Mouse (Mus musculus) neural tube, embryonic 13.5 days (tissue): ENCODE measurements around the gene App. TPM values are rescaled to one million over a fixed set of nuclear protein-coding genes. Genes with fewer than 3 reads are reported as not detected.

Experiments
- ATAC-seq: fragments of 200-750 bp; cut with Nextera tagmentation; 2 replicates; pipeline ENCODE4 v1.8.0; 2017; ENCODE audit warnings: low read depth, mild to moderate bottlenecking, moderate TSS enrichment, moderate library complexity
- H3K27ac ChIP-seq: fragments of 300-500 bp; sonication (generic); replicated peaks from 2 replicates; pipeline ENCODE4 v1.5.1; 2015; ENCODE audit warnings: moderate library complexity, mild to moderate bottlenecking, inconsistent platforms
- H3K27me3 ChIP-seq: fragments of 300-500 bp; sonication (generic); 2 replicates; pipeline ENCODE4 v1.6.1; 2015; ENCODE audit warnings: mild to moderate bottlenecking, inconsistent platforms
- H3K36me3 ChIP-seq: fragments of 300-500 bp; sonication (generic); 2 replicates; pipeline ENCODE4 v1.6.1; 2015; ENCODE audit warnings: mild to moderate bottlenecking, inconsistent platforms
- H3K4me1 ChIP-seq: fragments of 300-500 bp; sonication (generic); replicated peaks from 2 replicates; pipeline ENCODE4 v1.6.1; 2015; ENCODE audit warnings: inconsistent platforms
- H3K4me2 ChIP-seq: fragments of 300-500 bp; sonication (generic); 2 replicates; pipeline ENCODE4 v1.6.1; 2015; ENCODE audit warnings: inconsistent platforms, mild to moderate bottlenecking, moderate library complexity
- H3K4me3 ChIP-seq: fragments of 300-500 bp; sonication (generic); 2 replicates; pipeline ENCODE4 v1.5.1; 2015; ENCODE audit warnings: mild to moderate bottlenecking, inconsistent platforms
- H3K9ac ChIP-seq: fragments of 300-500 bp; sonication (generic); 2 replicates; pipeline ENCODE4 v1.6.1; 2015; ENCODE audit warnings: moderate library complexity, mild to moderate bottlenecking, inconsistent platforms
- H3K9me3 ChIP-seq: fragments of 300-500 bp; sonication (generic); 2 replicates; pipeline ENCODE4 v1.6.1; 2016; ENCODE audit warnings: inconsistent platforms
- WGBS: fragments of 180-500 bp; shearing (Covaris S2); methylation state at CpG from one replicate; pipeline ENCODE4 v1.1.7; 2015; 5-methylcytosine and 5-hydroxymethylcytosine counted together
- polyA plus RNA-seq: library from polyadenylated mRNA; unstranded; fragments of >200 nt; fragmentation: Nextera tagmentation; extraction: Ambion mirVana; gene quantifications from 2 replicates; pipeline ENCODE4 v1.2.1, GENCODE M21; 2015

Gene App
- polyA plus RNA-seq, 1 experiment from 2014 or later: 388 TPM

- 87% methylated on average over 2 of the region's 2 CpGs for WGBS
- ATAC-seq: peak; percentile 48; the same call in 1 of the 2 replicates
- Histone ChIP-seq H3K27ac (0 out of 2 replicates have a peak overlapping the region, but pooled peaks have one; percentile 18), H3K27me3 (no peaks in the 10 kb centered on the region), H3K4me3 (no peak overlapping the region), H3K9me3 (no peaks in the 10 kb centered on the region), H3K4me1 (peaks cover 10% of the 10 kb centered on the region), H3K4me2 (no peak overlapping the region), H3K36me3 (peaks cover 69% of the 10 kb centered on the region), H3K9ac (no peak overlapping the region)
Observed at GRCm38 (mm10) chr16:84956690-84957089, 216.9 kb downstream of the App start.

GRCm38 (mm10) chr16:84955840-84956239 lies 217.7 kb downstream of the App start:
- 61% methylated on average over 1 of the region's 1 CpGs for WGBS
- Histone ChIP-seq H3K36me3 (peaks cover 63% of the 10 kb centered on the region), H3K4me3 (no peak overlapping the region)

DNA sequence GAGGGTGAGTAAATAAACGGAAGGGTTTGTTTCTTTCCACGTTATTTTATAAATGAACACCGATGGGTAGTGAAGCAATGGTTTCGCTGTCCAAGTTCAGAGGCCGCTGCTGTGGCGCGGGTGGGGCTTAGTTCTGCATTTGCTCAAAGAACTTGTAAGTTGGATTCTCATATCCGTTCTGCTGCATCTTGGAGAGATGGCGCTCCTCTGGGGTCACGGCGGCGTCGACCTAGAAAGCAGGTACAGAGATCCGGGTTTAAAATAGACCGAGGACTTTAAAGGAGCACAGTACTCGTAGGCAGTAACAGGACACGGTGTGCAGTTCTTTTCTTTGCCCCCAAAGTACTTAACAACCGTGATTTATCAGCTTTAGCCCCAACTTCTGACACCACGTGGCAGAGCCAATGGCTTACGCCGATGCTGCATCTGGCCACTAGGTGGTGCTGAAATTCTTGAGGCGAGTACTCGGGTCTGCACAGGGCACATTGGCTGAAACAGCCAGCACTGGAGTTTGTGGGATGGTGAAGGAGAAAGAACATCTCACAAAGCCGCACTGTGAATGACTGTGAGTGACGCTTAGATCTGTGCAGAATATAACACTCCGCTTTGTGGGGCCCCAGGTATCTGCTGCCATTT lies 218.2 kb downstream of the App start:
- WGBS: 33% methylated on average over 26 of the region's 26 CpGs
- Histone ChIP-seq H3K36me3 (peaks cover 58% of the 10 kb centered on the region), H3K4me1 (peaks cover 10% of the 10 kb centered on the region), H3K4me3 (no peak overlapping the region), H3K4me2 (no peak overlapping the region), H3K27me3 (no peaks in the 10 kb centered on the region), H3K9ac (no peak overlapping the region), H3K9me3 (peaks cover 3% of the 10 kb centered on the region; the same call in 1 of the 2 replicates), H3K27ac (no peak overlapping the region)
- ATAC-seq: peak; percentile 92

More at GRCm38 (mm10) chr16:84955840-84956239, 217.7 kb downstream of the App start:
- H3K27me3 ChIP-seq: no peaks in the 10 kb centered on the region
- H3K9me3 ChIP-seq: peaks cover 3% of the 10 kb centered on the region; the same call in 1 of the 2 replicates
- H3K4me2 ChIP-seq: no peak overlapping the region
- H3K27ac ChIP-seq: no peak overlapping the region
- H3K9ac ChIP-seq: no peak overlapping the region
- ATAC-seq: peak; percentile 24; the same call in 1 of the 2 replicates
- peaks cover 10% of the 10 kb centered on the region for H3K4me1 ChIP-seq

DNA sequence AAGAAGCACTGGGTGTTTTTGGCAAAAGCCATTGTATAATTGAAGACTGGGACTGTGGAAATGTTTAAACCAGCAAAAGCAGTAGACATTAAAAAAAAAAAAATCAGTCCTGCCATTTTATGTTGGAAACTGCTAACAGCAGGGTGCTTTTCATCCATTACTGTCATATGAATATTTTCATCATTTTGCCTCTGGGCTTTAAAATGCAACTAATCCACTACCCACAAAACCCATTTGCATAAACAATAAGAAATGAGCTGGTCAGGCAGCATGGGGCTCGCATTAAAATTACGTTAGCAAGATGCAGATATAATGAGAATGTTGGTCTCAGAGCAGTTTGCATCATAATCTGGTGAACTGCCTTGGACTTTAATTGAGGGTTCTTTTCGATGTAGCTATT lies 242.5 kb downstream of the App start:
- 51% methylated on average over 3 of the region's 3 CpGs for WGBS
- no peaks in the 10 kb centered on the region for H3K27me3 ChIP-seq
- H3K36me3 ChIP-seq: no peaks in the 10 kb centered on the region
- no peak overlapping the region for H3K9ac ChIP-seq
- H3K4me1 ChIP-seq: peaks cover 3% of the 10 kb centered on the region
- H3K9me3 ChIP-seq: no peaks in the 10 kb centered on the region
- ATAC-seq: no peak
- no peak overlapping the region for H3K4me3 ChIP-seq
- no peak overlapping the region for H3K4me2 ChIP-seq
- H3K27ac ChIP-seq: peak overlapping the region; percentile 74

GRCm38 (mm10) chr16:84927827-84928226 lies 245.7 kb downstream of the App start:
- Histone ChIP-seq H3K9me3 (no peaks in the 10 kb centered on the region), H3K9ac (no peak overlapping the region), H3K36me3 (no peaks in the 10 kb centered on the region), H3K27me3 (no peaks in the 10 kb centered on the region), H3K4me2 (no peak overlapping the region), H3K27ac (no peak overlapping the region), H3K4me3 (no peak overlapping the region), H3K4me1 (peaks cover 3% of the 10 kb centered on the region)
- no peak for ATAC-seq
- WGBS: 98% methylated on average over 1 of the region's 1 CpGs

DNA sequence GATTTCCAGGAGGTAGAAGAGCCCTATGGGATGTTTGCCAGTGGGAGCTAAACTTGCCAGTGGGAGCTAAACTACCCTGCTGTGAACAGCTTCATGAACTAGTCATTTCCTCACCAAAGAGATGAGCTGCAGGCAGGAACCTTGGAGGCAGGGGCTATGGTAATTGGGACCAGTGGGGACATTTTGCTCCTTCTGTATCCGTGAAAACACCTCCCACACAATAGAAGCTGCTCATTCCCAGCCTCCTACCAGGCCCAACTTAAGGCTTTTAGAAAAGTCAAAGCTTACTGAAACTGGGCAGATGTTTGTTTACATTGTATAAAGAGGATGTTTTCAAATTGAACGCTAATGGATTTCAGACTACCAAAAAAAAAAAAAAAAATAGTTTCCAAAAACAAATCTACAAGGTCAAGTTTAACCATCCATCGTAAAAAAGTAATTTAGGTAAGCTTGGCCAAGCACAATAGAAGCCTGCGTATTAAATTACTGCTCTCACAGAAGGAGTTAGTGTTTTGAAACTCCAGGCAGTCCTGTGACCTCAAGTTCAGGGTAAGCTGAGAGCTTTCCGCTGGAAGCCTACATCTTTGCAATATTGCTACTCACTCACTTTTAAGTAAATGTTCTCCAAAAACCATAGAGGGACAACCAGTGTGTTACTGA lies 253.8 kb downstream of the App start:
- Histone ChIP-seq H3K36me3 (no peaks in the 10 kb centered on the region), H3K27me3 (no peaks in the 10 kb centered on the region), H3K4me2 (no peak overlapping the region), H3K4me3 (no peak overlapping the region), H3K9me3 (no peaks in the 10 kb centered on the region), H3K27ac (0 out of 2 replicates have a peak overlapping the region, but pooled peaks have one; percentile 33), H3K4me1 (peaks cover 11% of the 10 kb centered on the region; the same call in 1 of the 2 replicates), H3K9ac (no peak overlapping the region)
- no peak for ATAC-seq
- WGBS: 47% methylated on average over 5 of the region's 5 CpGs

DNA sequence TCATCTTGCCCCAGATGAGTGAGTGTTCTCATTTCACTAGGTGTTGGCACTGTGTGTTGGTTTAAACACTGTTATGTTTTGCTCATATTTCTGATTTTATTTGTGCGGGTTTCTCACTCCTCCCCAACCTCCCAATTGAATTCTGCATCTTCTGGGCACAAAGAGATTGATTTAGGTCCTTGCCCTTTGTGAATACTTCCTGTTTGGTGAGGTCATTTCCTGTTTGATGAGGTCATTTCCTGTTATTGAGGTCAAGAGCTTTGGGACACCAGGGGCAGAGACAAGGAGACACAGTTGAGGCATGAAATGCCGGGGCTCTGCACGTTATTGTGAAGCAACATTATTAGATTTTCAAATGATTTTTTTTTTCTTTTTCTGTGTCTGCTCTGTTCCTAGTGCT lies 254.5 kb downstream of the App start:
- 77% methylated on average over 3 of the region's 3 CpGs for WGBS
- no peak overlapping the region for H3K4me2 ChIP-seq
- no peaks in the 10 kb centered on the region for H3K9me3 ChIP-seq
- H3K4me3 ChIP-seq: no peak overlapping the region
- no peaks in the 10 kb centered on the region for H3K27me3 ChIP-seq
- no peak for ATAC-seq
- no peak overlapping the region for H3K9ac ChIP-seq
- peaks cover 11% of the 10 kb centered on the region; the same call in 1 of the 2 replicates for H3K4me1 ChIP-seq
- no peaks in the 10 kb centered on the region for H3K36me3 ChIP-seq
- 0 out of 2 replicates have a peak overlapping the region, but pooled peaks have one; percentile 33 for H3K27ac ChIP-seq

DNA sequence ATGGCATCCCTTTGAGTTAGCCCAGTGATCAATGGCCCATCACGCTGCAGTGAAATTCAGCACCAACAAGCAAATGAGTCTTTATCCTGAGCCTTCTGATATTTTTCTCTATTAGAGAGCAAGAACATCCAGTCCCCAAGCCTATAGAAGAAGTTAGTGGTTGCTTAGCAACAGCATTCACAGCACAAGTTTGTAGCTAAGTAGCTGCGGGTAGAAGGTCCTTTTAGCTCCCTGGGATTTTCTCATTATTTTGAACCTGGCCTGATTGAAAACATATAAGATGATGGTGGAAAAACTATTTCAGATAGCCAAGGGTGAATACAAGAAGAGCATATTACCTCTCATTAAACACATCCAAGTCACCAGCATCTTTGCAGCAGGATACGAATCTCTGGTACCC lies 256.8 kb downstream of the App start:
- Histone ChIP-seq H3K27ac (no peak overlapping the region), H3K4me2 (no peak overlapping the region)
- WGBS: 59% methylated on average over 3 of the region's 3 CpGs

GRCm38 (mm10) chr16:84911477-84912165 lies 261.9 kb downstream of the App start:
- Histone ChIP-seq H3K27ac (no peak overlapping the region), H3K4me1 (peaks cover 1% of the 10 kb centered on the region; the same call in 1 of the 2 replicates), H3K4me3 (no peak overlapping the region), H3K9ac (no peak overlapping the region), H3K36me3 (no peaks in the 10 kb centered on the region), H3K4me2 (no peak overlapping the region), H3K27me3 (no peaks in the 10 kb centered on the region), H3K9me3 (no peaks in the 10 kb centered on the region)
- ATAC-seq: no peak
- 93% methylated on average over 8 of the region's 8 CpGs for WGBS

More for the DNA sequence above, 256.8 kb downstream of the App start:
- Histone ChIP-seq H3K9ac (no peak overlapping the region), H3K27me3 (no peaks in the 10 kb centered on the region), H3K36me3 (no peaks in the 10 kb centered on the region), H3K4me1 (peaks cover 11% of the 10 kb centered on the region; the same call in 1 of the 2 replicates), H3K4me3 (no peak overlapping the region), H3K9me3 (no peaks in the 10 kb centered on the region)
- ATAC-seq: no peak

DNA sequence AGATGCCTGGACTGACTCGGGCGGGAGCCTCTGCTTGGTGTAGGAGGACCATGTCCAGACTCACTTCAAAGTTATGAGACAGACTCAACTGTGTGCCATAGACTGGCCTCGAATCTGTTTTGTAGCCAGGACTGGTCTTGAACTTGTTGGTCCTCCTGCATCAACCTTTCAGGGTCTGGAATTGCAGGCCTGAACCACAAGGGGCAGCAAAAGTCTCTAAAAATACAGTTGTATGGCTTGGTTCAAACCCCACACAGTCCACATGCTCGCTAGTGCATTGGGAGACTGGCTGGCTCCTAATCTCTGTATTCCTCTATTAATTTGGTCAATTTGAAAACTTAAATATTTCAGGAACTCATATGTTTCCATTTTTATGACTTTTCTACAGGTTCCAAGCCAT lies 270.6 kb downstream of the App start:
- 95% methylated on average over 4 of the region's 4 CpGs for WGBS
- no peaks in the 10 kb centered on the region for H3K4me1 ChIP-seq
- H3K27me3 ChIP-seq: no peaks in the 10 kb centered on the region
- H3K36me3 ChIP-seq: no peaks in the 10 kb centered on the region
- H3K27ac ChIP-seq: no peak overlapping the region
- no peak overlapping the region for H3K9ac ChIP-seq
- ATAC-seq: no peak
- no peak overlapping the region for H3K4me3 ChIP-seq
- H3K4me2 ChIP-seq: no peak overlapping the region
- H3K9me3 ChIP-seq: no peaks in the 10 kb centered on the region
